Mouse (Mus musculus) ES-Bruce4 (cell line): Measurements from ENCODE around the gene Ric3.

Experiments
- CTCF ChIP-seq: IDR thresholded peaks from one replicate; pipeline ENCODE4 v1.8.1; 2011; ENCODE audit warnings: low read depth, low read length
- EP300 ChIP-seq: IDR thresholded peaks from 2 replicates; pipeline ENCODE4 v1.6.1; 2011; ENCODE audit warnings: low read depth, low read length; ENCODE audit not compliant: insufficient read depth
- POLR2A ChIP-seq: IDR thresholded peaks from one replicate; pipeline ENCODE4 v1.8.1; 2011; ENCODE audit warnings: low read length; ENCODE audit not compliant: insufficient read depth

DNA sequence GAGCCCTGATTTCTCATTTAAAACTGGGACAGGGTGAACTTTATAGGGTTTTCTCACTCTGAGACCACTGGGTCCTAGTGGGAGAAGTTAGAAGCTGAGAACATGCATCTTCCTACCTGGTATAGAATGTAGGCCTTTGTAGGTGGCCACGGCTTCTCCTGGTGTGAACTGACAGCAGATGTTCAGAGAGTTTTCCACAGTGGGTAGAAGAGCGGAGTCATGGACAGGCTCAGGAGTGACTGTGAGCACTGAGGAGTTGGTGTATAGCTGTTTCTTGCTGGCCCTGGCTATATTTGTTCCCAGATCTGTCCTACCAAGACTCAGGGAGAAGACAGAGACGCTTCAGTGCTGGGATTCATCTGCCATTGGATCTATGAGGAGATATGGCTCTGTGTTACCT is 18.0 kb upstream of the Ric3 start:
- no peak for TF ChIP-seq CTCF
- TF ChIP-seq POLR2A, result no peak
- no peak for TF ChIP-seq EP300
